In genomic region chr16:18705028-18705648, GRCm38 (mm10) we compare ENCODE assay signal across 9 mouse cellular contexts.
DNase-seq lines count a peak whose midpoint lies in the region; ATAC-seq and TF ChIP-seq lines count a peak whose summit lies in the region.
"Had no signal": no experiment of that assay in that cellular context is flagged by ENCODE, and none has a peak within 500 bp of the region (broad histone marks: within the 10 kb centered on the region; RNA-seq: fewer than 3 reads in every experiment).

No protein-coding gene starts in this region.

- TF ChIP-seq EP300 in stomach, postnatal 0 days (optimal IDR thresholded peaks at IDR 0.05): no peak

- no peak overlapping the region for H3K4me3 ChIP-seq in heart, embryonic 15.5 days
- no peak overlapping the region for H3K4me3 ChIP-seq in stomach, postnatal 0 days (ENCODE audit: low read depth, low read length)
- H3K4me3 ChIP-seq: forebrain, embryonic 13.5 days; liver, embryonic 15.5 days had no signal

- peak overlapping the region; percentile 37; the same call in 1 of the 2 replicates for H3K27ac ChIP-seq in heart, embryonic 15.5 days
- 0 out of 2 replicates have a peak overlapping the region, but pooled peaks have one; percentile 24 for H3K27ac ChIP-seq in stomach, postnatal 0 days (replicated peaks)
- H3K27ac ChIP-seq: forebrain, embryonic 13.5 days; liver, embryonic 15.5 days had no signal

- H3K4me1 ChIP-seq in heart, embryonic 15.5 days (replicated peaks): peaks cover 13% of the 10 kb centered on the region
- H3K4me1 ChIP-seq in stomach, postnatal 0 days (replicated peaks; ENCODE audit: control insufficient read depth, insufficient read depth): no peaks in the 10 kb centered on the region; the same call in 1 of the 2 replicates
- H3K4me1 ChIP-seq: forebrain, embryonic 13.5 days; liver, embryonic 15.5 days had no signal

- no peaks in the 10 kb centered on the region for H3K36me3 ChIP-seq in heart, embryonic 15.5 days
- no peaks in the 10 kb centered on the region for H3K36me3 ChIP-seq in stomach, postnatal 0 days (ENCODE audit: control insufficient read depth, insufficient read depth, low read length)
- H3K36me3 ChIP-seq: liver, embryonic 15.5 days had no signal

- 50% methylated on average over 9 of the region's 9 CpGs for WGBS in heart, embryonic 15.5 days
- WGBS in stomach, postnatal 0 days: 31% methylated on average over 9 of the region's 9 CpGs

- no peaks in the 10 kb centered on the region for H3K27me3 ChIP-seq in heart, embryonic 15.5 days
- H3K27me3 ChIP-seq in stomach, postnatal 0 days (ENCODE audit: control insufficient read depth, insufficient read depth, low read length): no peaks in the 10 kb centered on the region
- H3K27me3 ChIP-seq: forebrain, embryonic 13.5 days had no signal

- no peak overlapping the region for H3K4me2 ChIP-seq in heart, embryonic 15.5 days
- no peak overlapping the region for H3K4me2 ChIP-seq in stomach, postnatal 0 days (replicated peaks; ENCODE audit: low read depth)
- H3K4me2 ChIP-seq: forebrain, embryonic 13.5 days; liver, embryonic 15.5 days had no signal

- H3K9ac ChIP-seq in heart, embryonic 15.5 days: no peak overlapping the region
- H3K9ac ChIP-seq in stomach, postnatal 0 days (ENCODE audit: low read length): no peak overlapping the region
- H3K9ac ChIP-seq: forebrain, embryonic 13.5 days; liver, embryonic 15.5 days had no signal

- peak; percentile 80; the same call in 1 of the 2 replicates for ATAC-seq in heart, embryonic 15.5 days (replicated peaks; ENCODE audit: insufficient number of reproducible peaks, insufficient read depth, low FRiP score, low read depth)
- ATAC-seq in stomach, postnatal 0 days (ENCODE audit: low FRiP score, low TSS enrichment): peak; percentile 63
- ATAC-seq in inflammation-experienced regulatory T-cells, adult 6 months: no peak
- ATAC-seq: forebrain, embryonic 13.5 days had no signal

- no peaks in the 10 kb centered on the region for H3K9me3 ChIP-seq in heart, embryonic 15.5 days (replicated peaks)
- H3K9me3 ChIP-seq in stomach, postnatal 0 days (ENCODE audit: control insufficient read depth, low read length): no peaks in the 10 kb centered on the region
- H3K9me3 ChIP-seq: forebrain, embryonic 13.5 days; liver, embryonic 15.5 days had no signal

- TF ChIP-seq CTCF in stomach, postnatal 0 days (IDR thresholded peaks at IDR 0.05; ENCODE audit: low read depth): no peak

- DNase-seq in urinary bladder, postnatal 14 days (ENCODE audit: low spot score): peak; percentile 21
- DNase-seq in urinary bladder, postnatal 10 days (ENCODE audit: low spot score): no peak
- DNase-seq in kidney, postnatal 25 days: peak; percentile 46 to 72
- no peak for DNase-seq in stomach, postnatal 0 days (ENCODE audit: low spot score)
- DNase-seq in right cerebral cortex, adult 2 months (ENCODE audit: low spot score in 2 of 2): no peak

Comparison
In these comparisons a context has a peak if more than half of its experiments do, and no peak if none do; other contexts are left out.
1. DNase-seq: peak in urinary bladder, postnatal 14 days (single experiment) and kidney, postnatal 25 days (2 of 2); none in urinary bladder, postnatal 10 days (single experiment), stomach, postnatal 0 days (single experiment) and right cerebral cortex, adult 2 months (0 of 2).